Mouse (Mus musculus): ENCODE measurements at regions not wholly inside any gene's neighbourhood (a gene's known extent, or its start where the extent isn't known, plus 50 kb on each side); places are given as distances from the start of the nearest gene placed in this dataset.

GRCm38 (mm10) chr16:87295727-87296126 is 58.3 kb upstream of the N6amt1 start:
- DNase-seq, result no peak

DNA sequence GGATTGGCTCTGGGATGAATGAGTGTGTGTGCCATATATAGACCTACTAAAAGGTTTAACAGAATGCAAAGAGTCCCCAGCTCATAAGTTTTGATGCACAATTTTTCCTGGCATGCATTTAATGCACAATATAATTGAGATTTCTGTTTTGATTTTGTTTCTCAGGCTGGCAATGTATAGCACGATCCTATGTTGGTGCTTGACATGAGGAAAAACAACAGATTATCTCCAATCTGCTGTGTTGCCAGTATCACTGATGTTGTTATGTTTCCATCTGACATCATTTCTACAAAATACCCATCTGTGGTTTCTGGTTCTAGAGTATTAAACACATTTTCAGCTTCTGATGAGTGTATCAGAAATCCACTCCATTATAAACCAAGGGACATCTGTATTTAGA is 61.2 kb upstream of the N6amt1 start:
- DNase-seq, result no peak

DNA sequence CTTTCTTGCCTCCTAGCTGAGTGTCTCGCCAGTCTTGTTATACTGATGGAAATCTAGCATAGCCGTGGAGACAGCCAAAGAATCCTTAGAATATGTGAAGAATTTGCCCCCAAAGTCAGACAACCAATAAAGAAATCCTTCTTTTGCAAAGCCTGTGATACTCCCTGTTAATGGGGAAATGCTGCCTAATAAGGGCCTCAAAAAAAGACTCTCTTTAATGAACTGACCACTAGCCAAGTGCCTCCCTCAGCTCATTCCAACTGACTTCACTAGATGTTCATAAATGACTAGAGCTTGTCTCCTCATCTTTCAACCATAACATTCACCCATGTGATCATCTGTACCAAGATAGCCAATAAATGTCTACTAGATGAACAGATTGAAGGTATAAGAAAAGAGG is 62.3 kb upstream of the N6amt1 start:
- no peak for DNase-seq

GRCm38 (mm10) chr16:87285639-87286038 is 68.3 kb upstream of the N6amt1 start:
- DNase-seq, result no peak

DNA sequence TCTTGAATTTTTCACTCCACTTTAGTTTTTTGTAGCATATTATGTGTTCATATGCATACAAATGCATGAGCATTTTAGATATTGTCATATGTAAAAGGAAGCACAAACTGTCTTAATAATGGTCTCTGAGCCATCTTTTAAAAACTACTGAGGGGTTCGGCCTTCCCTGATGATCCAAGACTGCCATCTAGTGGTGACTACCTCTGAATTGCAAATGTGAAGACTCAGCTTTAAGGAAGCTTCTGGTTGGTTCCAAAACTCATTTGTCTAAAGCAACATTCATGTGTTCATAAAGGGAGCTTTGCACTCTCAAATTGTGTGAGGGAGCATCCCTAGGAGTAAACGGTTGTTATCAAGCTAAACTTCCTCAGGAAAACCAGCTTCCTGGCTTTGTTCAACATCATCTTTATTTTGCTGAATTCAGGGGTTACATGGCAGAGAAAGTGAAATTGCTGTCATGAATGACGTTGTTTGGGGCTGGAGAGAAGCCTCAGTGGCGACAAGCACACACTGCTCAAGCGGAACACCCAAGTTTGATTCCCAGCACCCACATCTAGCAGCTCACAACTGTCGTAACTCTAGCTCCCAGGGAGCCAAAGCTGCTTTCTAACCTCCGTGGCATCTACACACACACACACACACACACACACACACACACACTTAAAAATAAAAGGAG is 69.0 kb upstream of the N6amt1 start:
- DNase-seq, result no peak

DNA sequence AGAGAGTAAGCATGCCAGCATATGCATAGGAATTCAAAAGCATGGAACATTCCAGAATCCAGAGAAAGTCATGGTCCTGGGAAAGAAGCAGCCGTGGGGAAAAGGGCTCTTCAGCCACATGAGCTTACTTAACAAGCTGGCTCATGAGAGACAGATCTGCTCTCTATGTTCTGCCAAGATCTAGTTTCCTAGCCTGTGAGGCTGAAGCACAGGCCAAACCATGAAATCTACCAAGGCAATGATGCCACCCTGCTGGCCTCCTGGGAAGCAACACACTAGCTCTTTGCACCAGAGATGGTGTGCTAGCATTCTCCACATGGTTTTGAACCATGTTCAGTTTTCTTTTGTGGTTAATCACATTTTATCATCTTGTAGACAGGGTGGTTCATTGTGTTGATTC is 75.5 kb upstream of the N6amt1 start:
- DNase-seq, result no peak

DNA sequence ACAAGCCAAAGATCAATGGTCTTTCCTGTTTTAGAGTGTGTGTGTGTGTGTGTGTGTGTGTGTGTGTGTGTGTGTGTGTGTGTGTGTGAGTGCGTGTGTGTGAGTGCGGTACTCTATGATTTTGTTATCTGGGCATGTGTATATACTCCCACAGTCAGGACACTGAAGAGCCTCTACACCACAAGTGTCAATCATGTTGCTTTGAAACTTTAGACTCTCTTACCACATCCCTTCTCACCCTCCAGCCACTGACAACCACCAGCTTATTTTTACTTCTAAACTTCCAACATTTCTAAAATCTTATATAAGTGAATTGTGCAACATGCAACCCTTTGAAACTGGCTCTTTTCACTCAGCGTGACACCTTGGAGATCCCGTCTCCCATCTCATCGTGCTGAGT is 81.6 kb upstream of the N6amt1 start:
- no peak for DNase-seq

GRCm38 (mm10) chr16:87267954-87268804 is 85.8 kb upstream of the N6amt1 start:
- DNase-seq, result no peak

DNA sequence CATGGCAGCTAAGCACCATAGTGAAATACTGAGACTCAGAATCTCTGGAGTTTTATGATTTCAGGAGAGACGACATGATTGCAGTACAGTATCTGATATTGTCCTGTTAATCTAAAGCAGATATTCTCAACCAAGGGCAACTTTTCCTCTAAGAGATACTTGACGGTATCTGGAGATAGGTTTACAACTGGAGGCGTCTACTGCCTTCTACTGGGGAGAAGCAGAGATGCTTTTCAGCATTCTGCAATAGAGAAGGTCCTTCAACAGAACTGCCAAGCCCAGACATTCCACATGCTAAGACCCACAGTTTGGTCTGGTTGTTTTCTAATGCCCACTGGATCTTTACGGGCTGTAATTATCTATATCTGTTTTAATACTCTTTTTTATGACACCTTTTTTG is 86.5 kb upstream of the N6amt1 start:
- no peak for DNase-seq

GRCm38 (mm10) chr16:87263571-87263970 is 90.4 kb upstream of the N6amt1 start:
- DNase-seq, result peak; percentile 60

- DNase-seq, result no peak
Measured at GRCm38 (mm10) chr16:87263041-87263440, 90.9 kb upstream of the N6amt1 start.

DNA sequence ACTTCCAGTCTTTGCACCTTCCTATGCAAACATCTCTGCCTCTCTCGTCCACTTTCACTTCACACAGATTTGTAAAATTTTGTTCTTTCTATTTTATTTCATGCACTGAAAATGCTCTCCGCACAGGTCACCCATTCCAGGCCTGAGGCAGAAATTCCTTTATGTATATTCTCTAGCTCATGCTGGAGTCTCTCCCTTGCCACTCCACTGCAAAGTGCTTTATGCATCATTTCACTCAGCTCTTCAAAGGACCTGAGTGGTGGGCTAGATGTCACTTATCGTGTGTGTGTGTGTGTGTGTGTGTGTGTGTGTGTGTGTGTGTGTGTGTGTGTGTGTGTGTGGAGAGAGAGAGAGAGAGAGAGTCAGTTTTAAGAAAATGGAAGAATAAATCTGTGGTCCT is 91.5 kb upstream of the N6amt1 start:
- no peak for DNase-seq

GRCm38 (mm10) chr16:87261527-87261926 is 92.5 kb upstream of the N6amt1 start:
- peak; percentile 52 for DNase-seq

- DNase-seq, result no peak
Measured at GRCm38 (mm10) chr16:87254736-87255135, 99.2 kb upstream of the N6amt1 start.

DNA sequence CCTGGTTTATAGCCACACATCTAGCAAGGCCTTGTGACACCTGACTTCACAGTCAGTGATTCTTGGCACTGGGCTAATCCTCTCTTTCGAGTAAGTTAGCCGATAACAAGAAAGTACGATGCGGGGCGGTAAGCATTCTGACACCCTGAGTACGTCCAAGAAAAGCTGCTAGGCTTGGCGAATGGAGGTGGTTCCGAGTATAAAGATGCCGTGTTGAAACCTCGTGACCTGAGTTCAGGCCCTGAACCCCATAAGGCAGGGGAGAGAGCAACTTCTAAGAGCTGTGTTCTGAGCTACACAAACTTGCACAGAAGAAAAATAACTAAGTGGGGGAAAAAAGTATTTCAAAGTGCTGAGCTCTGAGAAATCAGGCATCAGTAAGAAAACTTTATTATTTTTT is 103.5 kb upstream of the N6amt1 start:
- DNase-seq, result no peak

DNA sequence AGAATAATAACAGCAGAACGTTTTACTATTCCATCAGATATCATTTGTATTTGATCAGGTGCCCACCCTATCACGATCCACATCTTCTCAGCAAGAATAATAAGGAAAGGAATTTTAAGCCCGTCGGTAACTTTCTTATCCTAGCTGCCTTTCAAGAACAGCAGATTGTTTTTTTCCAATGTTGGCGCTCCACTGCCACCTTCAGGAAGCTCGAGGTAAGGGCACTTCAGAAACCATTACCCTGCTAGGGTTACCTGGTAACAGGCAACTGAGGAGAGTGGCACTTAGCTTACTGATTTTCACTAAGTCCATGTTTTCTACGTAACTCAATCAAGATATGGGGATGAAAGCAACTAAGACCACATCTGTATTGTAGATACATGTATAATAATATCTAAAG is 104.1 kb upstream of the N6amt1 start:
- no peak for DNase-seq

DNA sequence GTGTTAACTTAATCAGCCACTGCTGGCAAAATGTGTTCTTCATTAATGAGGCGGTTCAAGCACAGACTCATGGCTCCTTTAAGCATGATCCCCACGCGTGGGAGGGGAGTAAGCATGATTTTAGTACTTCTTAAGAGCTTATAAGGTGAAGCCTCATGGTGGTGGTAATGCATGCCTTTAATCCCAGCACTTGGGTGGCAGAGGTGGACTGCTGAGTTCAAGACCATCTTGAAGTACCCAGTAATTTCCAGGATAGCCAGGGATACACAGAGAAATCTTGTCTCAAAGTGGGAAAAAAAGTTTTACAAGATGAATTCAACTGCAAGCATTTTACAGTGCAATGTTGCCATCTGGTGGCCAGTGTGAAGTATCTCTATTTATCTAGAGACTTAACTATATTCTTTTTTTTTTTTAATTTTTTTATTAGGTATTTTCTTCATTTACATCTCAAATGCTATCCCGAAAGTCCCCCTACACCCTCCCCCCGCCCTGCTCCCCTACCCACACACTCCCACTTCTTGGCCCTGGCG is 105.4 kb upstream of the N6amt1 start:
- DNase-seq, result no peak

- DNase-seq, result no peak
Measured at GRCm38 (mm10) chr16:87245933-87246791, 107.8 kb upstream of the N6amt1 start.

GRCm38 (mm10) chr16:87245441-87245840 is 108.5 kb upstream of the N6amt1 start:
- no peak for DNase-seq

DNA sequence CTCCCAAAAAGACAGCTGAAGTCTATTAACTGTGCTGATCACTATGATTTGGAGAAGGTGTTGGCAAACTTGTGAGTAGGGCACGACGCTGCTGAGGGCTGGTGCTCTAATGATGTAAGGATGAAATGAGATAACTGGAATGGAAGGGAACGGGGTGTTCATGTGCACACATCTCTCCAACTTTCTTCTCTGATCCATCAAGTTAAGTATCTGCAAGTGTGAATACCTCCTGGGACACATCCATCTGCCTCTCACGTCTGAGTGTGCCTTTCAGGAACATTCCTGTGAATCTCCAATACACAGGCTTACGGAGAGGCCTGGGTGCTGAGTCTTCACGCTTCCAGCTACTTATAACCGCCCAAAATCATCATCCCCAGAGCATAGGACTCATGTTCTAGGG is 112.0 kb upstream of the N6amt1 start:
- no peak for DNase-seq

GRCm38 (mm10) chr16:87239105-87239504 is 114.9 kb upstream of the N6amt1 start:
- no peak for DNase-seq

- no peak for DNase-seq
Measured at GRCm38 (mm10) chr16:87234199-87234598, 119.8 kb upstream of the N6amt1 start.

GRCm38 (mm10) chr16:87225595-87225994 is 128.4 kb upstream of the N6amt1 start:
- no peak for DNase-seq

Data from cerebellum, adult 9-10 months (tissue).